Mouse (Mus musculus) testis, adult 2 months (tissue): ENCODE measurements around the gene Slc26a9.

Source experiments
- CTCF ChIP-seq: fragments of 200-500 bp; IDR thresholded peaks from 2 replicates; pipeline ENCODE4 v1.5.1; 2012; ENCODE audit warnings: low read depth, mild to moderate bottlenecking, inconsistent platforms, low read length, moderate library complexity; ENCODE audit not compliant: control insufficient read depth, insufficient read depth, insufficient replicate concordance
- POLR2A ChIP-seq: fragments of 200-500 bp; IDR thresholded peaks from 2 replicates; pipeline ENCODE4 v1.6.1; 2012; ENCODE audit warnings: low read depth, mild to moderate bottlenecking, inconsistent platforms, low read length, moderate library complexity; ENCODE audit not compliant: control insufficient read depth

GRCm38 (mm10) chr1:131699642-131700041, 44.2 kb upstream of the Slc26a9 start:
- TF ChIP-seq CTCF (no peak), POLR2A (no peak)
